Mouse (Mus musculus): ENCODE data around the gene Il9r.

The Il9r gene

GRCm38 (mm10) chr11:32200075-32200601 is at the start of gene Il9r:
Il9r (minus strand) TSS chr11:32200279.
- no peak for DNase-seq (ENCODE audit: low spot score)

GRCm38 (mm10) chr11:32248350-32248749 is 48.3 kb upstream of the Il9r start:
- DNase-seq (ENCODE audit: low spot score) = no peak

GRCm38 (mm10) chr11:32247068-32247467 is 47.0 kb upstream of the Il9r start:
- no peak for DNase-seq (ENCODE audit: low spot score)

DNA sequence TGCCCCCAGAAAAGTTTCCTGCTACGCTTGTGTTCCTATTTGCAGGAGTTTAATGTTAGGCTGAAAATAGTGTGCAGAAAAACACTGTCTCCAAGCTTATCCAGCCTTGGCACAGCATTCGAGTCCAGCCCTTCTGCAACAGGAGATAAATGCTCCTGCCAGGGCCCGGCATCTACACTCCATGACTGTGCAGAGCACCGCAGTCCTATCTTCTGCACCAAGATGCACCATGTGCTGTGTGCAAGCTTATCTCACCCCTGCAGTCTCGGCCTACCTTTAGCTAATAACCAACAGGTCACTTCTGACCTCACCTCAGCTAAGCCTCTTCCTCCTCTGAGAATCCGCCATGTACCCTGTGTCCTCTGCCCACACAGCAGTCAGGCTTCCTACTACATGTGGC is 45.5 kb upstream of the Il9r start:
- no peak for DNase-seq (ENCODE audit: low spot score)

- DNase-seq (ENCODE audit: low spot score) = no peak
Observed at GRCm38 (mm10) chr11:32244617-32245016, 44.5 kb upstream of the Il9r start.

- no peak for DNase-seq (ENCODE audit: low spot score)
Observed at GRCm38 (mm10) chr11:32244064-32244463, 44.0 kb upstream of the Il9r start.

- no peak for DNase-seq (ENCODE audit: low spot score)
Observed at GRCm38 (mm10) chr11:32243205-32243955, 43.3 kb upstream of the Il9r start.

DNA sequence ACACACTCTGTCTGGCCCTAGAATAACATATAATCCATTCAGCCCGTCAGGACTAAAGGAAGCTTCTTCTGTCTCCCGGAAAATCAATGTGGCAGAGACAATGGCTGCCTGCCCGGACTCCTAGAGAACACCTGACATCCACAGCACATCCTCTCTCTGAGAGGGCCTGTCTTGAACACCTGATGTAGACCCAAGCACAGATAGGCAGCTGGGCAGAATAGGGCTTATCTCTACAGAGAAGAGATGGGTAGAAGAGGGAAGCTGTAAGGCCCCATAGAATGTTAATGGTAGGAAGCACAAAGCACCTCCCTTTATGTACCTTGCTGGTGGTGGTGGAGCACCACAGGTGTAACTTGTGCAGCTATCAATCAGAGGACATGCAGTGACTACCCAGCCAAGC is 42.1 kb upstream of the Il9r start:
- no peak for DNase-seq (ENCODE audit: low spot score)

DNA sequence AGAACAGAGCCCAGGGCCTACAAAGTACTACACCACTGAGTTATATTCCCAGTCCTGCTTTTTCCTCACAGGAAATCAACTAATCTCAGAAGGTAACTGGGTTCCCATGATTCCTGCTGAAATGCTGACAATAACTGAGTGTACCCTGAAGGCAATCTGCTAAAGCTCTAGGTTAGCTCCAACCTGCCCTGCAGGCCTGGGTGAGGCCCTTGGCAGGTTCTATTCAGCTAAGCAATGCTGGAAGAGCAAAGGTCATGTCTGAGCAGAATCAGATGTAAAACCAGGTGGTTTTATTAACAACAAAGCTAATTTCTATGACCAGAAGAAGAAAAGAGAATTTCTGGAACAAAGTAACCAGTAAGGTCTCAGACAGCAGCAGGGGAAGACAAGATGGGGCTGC is 41.3 kb upstream of the Il9r start:
- DNase-seq (ENCODE audit: low spot score) = no peak

DNA sequence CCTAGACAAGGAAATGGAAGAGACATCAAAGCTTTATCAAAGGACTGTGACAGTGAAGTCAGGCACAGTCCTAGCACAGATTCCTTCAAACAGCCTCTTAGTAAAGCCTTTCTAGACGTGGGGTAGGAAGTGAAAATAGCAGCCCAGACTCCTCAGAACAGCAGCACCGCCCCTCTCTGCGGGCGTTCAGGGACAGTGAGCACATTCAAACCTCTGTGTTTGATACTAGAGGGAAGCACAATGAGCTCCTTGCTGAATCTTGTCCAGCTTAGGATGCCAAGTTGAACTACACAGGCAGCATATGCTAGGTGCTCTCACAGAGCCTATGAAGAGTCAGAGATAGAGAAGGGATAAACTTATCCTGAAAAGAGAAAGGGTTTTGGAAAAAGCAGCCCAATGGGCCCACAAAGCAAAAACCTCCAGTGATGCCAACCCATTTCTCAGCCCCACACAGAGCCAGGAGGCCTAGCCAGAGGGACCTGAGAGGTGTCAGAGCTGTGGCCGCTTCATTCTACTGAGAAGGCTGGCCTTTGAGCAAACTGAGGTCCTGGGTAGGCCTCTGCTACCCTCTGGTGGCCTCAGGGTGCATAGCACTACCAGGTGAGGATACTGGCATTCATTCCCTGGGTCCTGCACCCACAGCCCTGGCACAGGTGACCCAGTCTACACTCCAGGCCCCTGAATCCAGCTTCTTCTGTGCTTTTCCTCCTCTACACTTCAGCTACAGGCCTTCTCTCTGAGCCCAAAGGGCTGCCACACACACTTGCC is 38.2 kb upstream of the Il9r start:
- DNase-seq (ENCODE audit: low spot score) = no peak

DNA sequence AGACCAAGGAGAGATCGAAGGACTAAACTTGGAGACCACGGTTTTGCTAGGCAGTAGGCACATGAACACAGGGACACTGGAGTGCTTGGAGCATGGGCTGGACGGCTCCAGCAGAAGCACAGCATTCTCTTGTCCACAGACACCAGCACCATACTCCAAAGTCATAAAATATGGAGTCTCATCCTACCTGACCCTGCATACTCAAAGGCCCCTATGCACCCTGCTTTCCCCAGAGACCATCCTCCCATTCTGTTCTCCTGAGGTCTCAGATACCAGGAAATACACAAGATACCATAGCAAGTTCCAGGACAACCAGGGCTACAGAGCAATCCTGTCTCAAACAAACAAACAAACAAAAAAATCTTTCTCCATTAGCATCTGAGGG is 37.3 kb upstream of the Il9r start:
- DNase-seq (ENCODE audit: low spot score) = no peak

DNA sequence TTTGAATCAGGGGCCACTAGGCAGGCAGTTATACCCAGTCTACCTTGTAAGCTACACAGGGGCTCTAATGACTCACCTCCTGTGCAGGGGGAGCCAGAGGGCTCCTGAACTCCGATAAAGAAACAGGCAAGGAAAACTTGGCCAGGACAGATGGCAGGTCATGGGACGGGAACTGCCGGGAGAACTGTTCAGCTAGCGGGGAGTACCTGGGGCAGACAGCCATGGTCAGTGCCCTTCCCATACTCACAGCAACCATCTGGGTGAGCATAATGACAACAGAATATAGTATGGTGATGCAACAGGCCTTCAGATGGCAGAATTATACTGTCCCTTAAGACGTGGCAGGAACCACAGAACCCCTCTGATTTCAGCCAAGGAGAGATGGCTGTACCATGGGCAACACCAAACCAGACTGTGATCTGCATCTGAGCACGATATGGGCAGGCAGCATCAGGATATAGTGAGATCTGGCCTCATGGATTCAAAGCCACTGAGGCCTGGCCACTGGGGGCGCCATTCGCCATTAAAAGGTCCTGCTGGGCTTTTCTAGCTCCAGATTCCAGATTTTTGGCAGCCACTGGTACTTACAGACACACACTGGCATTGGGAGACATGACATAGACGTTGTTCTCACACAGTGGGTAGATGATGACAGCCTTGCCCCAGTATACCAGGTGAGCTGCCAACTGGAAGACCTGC is 36.8 kb upstream of the Il9r start:
- DNase-seq (ENCODE audit: low spot score) = no peak

DNA sequence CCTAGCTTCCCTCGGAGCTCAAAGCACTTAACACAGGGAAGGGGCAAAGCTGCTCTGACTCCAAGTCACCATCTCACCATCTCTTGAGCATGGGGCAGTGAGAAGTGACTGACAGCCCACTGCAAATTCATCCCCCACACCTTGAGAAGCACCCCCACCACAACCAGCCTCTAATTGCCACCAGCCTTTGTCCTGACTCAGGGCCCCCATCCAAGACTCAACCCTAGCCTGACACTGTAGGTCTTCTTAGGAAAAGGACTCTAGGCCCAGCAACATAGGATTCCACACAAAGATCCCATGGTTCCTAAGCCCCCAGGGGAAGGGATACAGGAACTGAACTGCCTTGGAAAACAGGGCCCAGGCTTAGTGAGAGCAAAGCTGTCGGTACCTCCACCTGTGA is 36.1 kb upstream of the Il9r start:
- DNase-seq (ENCODE audit: low spot score) = no peak

DNA sequence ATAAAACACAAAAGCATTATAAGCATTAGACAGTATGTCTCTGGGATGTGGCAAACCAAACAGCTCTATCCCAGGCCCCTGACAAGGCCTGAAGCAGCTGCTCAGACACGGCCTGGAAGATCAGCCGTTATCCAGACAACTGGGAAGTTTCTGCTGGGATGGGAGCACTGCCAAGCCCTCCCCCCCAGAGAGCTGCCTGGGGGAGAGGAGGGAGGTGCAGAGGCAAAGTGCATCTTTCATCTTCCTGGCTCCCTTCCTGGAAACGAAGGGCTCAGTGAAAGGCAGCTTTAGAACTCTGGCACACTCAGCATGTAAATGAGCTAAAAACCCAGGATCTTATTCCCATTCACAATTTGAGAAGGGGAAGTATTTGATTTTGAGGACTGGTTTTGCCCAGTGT is 35.6 kb upstream of the Il9r start:
- peak; percentile 78 for DNase-seq (ENCODE audit: low spot score)

DNA sequence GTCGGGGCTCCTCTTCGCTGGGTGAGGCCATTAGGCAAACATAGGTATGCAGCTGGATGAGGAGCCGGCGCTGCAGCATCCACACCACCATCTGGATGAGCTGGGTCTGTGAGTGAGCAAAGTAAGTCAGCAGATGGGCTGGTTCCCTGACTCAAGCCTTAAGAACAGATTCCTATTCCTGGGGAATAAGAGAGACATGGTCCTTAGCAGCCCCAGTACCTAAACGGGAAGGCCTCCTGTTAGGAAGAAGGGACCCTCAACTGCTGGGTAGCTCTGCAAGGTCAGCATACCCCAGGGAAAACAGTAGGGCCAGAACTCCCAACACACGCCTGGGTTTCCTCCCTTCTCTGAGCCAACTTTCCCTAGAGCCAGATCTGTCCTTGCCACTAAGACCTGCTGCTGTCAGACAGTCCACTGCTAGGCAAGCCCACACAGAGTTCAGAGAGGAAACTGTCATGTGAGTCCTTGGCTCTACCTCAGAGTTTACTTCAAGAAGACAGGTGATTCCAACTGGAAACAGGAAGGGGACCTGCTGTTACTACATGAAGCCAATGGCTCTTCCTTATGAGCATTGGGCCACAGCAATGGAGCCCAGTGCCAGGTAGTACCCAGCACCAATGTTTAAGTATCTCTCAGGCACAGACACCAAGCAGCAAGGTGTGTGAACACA is 34.9 kb upstream of the Il9r start:
- DNase-seq (ENCODE audit: low spot score) = no peak

GRCm38 (mm10) chr11:32233895-32234294 is 33.8 kb upstream of the Il9r start:
- DNase-seq (ENCODE audit: low spot score) = no peak

- DNase-seq (ENCODE audit: low spot score) = peak; percentile 52
Observed at GRCm38 (mm10) chr11:32232848-32233247, 32.8 kb upstream of the Il9r start.

- DNase-seq (ENCODE audit: low spot score) = no peak
Observed at GRCm38 (mm10) chr11:32231125-32231524, 31.0 kb upstream of the Il9r start.

DNA sequence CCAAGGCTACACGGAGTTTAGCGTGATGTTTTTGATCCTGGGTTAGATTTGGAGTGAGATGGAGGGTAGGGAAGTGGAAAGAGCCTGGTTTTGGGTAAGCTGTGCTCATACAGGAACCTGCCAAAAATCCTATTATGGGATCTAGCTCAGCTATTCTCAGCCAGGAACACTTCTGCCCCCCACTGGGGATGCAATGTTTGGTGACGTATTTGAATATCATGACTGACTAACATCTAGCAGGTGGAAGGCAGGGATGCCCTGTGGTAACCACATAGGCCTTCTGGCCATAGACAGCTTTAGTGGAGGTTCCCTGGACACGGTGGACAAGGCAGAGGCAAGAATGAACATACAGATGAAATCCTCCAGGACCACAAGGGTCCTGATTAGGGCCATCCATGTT is 30.1 kb upstream of the Il9r start:
- no peak for DNase-seq (ENCODE audit: low spot score)

GRCm38 (mm10) chr11:32228292-32228845 is 28.3 kb upstream of the Il9r start:
- DNase-seq (ENCODE audit: low spot score) = peak; percentile 60

DNA sequence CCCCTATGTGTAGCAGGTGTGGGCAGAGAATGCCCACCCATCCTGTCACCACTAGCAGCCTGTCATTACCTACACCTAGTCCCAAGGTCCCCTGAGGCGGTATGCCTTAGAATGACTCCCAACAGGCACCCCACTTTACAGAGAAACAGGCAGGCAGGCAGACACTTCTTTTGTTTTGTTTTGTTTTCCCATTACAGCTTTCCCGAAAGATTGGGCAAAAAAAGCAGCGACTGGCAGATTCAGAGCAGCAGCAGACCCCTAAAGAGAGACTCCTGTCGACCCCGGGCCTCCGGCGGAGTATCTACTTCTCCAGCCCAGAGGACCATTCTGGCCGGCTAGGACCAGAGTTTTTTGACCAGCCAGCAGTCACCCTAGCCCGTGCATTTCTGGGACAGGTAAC is 27.5 kb upstream of the Il9r start:
- no peak for DNase-seq (ENCODE audit: low spot score)

DNA sequence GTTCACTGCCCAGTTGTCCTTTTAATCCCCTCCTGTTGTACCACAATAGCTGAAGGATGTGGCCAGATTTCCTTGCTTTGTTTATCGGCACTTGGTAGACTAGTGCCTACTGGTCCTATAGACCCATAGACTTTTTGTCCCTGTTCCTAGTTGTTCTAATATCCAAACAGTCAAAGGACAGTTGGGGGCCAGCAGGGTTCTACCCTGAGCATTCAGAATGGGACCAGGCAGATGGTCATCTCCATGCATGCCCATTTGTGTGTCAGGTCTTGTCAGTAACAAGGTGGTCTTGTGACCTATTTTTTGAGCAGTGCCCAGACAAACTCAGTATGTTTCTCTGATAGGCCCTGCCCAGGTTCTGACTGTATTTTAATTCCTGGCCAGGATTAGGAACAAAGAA is 27.0 kb upstream of the Il9r start:
- DNase-seq (ENCODE audit: low spot score) = no peak

Measured in testis, postnatal 14 days (tissue).